Mouse (Mus musculus) frontal cortex, adult 2 months (tissue): ENCODE data around the gene Kalrn. TPM values are rescaled to one million over a fixed set of nuclear protein-coding genes. Genes with fewer than 3 reads are reported as not detected.
A peak's percentile ranks its signal among the peaks of the same experiment; 100 is the strongest.

Experiments used
- DNase-seq, 2 experiments: peaks; one replicate each; pipeline ENCODE4 v3.0.0; 2022; ENCODE audit warnings: low spot score in 1 of 2; ENCODE audit errors: extremely low spot score in 1 of 2
- polyA plus RNA-seq: library from polyadenylated mRNA; depleted of rRNA; stranded (reverse); fragments of >200 nt; gene quantifications from 2 replicates; pipeline ENCODE4 v1.2.3, GENCODE M21; 2012

Kalrn gene
- polyA plus RNA-seq, 1 experiment = 177 TPM

DNA sequence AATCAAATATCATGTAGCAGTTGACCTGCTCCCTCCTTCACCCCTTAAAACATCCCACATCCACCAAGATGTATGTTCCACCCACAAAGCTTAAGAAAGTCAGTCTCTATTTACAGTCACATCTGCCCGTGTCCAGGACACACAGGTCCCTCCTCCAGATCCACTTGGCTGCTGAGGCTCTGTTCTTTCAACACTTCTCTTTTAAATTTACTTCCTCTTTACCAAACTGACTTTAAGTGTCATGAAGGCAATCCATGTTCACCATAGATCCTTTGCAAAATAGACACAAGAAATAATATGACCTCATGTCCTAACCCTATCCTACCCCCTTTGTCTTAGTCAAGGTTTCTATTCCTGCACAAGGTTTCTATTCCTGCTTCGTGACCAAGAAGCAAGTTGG is 131.6 kb downstream of the Kalrn start:
- no peak for DNase-seq

DNA sequence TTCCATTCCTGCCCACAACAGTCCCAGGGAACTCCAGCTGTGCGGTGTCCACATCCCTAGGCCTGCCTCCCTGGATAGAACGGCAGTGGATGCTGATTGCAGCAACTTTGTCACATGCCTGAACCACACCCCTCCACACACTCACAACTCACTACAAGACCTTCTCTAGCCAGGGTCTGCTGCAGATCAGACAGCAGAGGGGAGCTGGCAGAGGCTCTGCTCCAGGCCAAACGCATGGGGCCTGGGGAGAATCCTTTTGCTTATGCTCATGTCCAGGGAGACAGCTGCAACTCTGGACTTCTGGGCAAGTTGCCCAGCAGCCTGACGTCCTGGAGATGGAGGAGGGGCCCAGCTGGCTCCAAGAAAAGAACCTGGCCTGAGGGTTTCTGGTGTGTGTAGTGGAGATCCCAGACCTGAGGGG is 132.3 kb downstream of the Kalrn start:
- peak in 1 of 2 experiments; percentile 53 for DNase-seq

DNA sequence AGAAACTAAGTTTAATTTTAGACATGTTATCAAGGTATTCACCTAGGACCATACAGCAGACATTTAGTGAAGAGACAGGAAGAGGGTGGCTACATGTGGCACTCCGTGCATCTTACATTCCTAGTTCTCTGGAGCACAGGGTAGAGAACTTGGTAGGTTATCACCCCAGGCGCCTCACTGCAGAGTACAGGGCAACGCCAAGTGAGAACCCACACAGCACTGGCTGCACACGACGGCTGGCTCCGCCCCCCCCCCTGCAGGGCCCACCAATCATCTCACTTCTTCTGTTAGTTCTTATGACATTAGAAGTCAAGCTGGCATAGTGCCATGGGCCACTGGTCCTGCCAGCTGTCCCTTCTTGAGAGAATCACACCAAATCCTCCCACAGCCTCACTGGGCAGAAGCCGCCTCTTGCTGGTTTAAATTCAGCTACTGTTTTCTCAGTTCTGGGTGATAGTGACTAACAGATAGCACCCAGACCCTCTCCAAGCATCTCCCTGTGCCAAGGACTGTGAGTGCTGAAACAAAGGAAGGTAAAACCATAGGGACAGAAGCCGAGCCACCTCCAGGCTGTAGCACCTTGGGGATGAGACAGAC is 133.2 kb downstream of the Kalrn start:
- peak; percentile 68 to 80 for DNase-seq

DNA sequence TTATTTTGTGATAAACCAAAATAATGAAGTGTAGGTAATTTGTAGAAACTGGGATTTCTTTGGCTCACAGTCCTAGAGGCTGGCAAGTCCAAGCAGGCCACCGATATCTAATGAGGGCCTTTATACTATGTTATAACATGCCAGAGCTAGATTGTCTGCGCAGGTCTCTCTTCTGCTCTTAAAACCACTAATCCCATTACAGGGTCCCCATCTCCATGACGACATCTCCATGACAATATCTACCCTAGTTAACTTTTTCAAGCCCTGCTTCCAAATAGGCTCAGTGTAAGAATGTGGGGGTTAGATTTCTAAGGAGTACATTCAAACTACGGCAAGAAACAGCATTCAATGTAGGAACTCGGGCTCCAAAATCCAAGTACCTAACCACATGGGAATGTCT is 143.2 kb downstream of the Kalrn start:
- no peak for DNase-seq

DNA sequence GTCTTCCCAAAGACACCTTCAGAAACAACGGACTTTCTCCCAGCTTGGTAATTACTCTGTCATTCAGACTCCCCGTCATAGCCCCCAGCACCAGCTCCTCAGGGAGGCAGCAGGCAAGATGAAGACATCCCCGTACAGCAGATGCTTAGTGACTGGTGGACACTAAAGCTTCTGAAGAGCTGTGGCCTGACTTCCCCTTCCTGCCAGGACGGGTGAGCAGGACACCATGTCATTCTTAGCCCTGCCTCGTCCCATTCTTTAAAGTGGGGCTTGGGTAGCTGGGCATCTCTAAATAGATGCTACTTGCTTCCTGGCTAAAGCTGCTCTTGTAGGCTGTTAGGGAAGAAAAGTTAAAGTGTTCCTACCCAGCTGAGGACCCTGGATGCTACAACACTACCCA is 145.7 kb downstream of the Kalrn start:
- DNase-seq = no peak

DNA sequence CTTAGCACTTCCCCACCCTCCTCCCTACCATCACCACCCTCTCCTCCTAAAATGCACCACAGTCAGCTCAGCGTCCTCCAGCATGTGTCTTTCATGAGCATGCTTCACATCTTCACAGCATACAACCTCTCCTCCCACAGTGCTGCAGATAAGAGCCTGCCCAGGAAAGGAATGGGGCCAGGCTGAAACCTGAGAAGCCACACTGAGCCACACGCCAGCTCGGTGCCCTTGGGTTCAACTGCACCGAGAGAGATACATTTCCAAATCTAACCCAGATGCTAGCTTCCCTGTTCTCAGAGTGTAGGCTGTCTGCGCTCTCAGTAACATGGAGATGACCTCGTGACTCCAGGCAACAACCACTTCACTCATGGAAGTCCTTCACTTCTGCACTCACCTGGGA is 151.9 kb downstream of the Kalrn start:
- DNase-seq = no peak

DNA sequence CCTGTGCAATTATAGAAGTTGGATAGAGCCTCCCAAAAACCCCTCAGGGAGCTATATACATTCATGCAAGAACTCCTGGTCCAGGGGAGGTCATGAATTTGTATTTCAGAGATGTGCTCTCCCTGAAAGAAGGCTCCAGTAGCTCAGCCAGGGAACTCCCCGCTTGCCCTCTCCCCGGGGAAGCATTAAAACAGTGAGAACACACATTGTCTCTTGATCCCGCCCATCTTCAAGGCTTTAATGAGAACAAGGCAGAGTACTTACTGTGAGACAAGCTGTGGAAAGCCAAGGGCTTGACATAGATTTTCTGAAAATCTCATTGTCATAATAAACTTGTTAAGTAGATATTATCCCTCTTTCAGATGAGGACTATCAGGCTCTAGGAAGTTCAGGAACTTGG is 155.4 kb downstream of the Kalrn start:
- no peak for DNase-seq

DNA sequence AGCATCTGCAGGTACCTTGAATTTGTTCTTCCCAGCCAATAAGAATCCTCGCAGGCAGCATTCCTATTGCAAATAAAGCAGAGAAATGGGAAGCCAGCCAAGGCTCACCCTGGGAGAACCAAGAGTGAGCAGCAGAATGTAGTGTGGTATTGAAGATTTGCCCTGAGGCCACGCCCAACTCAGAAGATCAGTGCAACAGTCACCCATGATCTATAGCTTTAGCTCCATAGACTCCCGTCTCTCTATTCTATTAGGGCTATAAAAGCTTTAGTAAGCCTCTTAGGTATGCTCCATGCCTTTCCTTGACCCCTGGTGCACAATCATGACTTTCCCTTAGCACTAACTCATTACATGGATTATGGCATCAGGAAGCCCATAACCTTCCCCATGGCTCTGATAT is 155.9 kb downstream of the Kalrn start:
- DNase-seq = no peak

DNA sequence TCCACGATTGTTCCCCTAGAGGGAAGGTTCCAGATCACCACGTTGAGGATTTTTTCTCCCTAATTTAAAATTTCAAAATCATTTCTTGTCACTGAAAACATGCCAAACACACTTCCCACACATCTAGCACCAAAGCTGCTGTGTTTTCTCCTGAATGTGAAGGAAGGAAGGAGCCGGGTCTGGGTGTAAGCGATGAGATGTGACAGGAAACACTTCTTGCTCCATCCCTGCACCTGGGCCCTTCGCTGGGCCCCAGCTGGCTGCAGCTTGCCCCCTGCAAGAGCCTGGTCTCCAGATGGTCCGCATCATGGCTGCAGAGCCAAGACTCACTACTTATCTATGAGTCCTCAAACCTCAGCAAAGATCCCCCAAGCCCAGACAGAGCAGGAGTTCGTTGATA is 158.8 kb downstream of the Kalrn start:
- peak in 1 of 2 experiments; percentile 80 for DNase-seq

DNA sequence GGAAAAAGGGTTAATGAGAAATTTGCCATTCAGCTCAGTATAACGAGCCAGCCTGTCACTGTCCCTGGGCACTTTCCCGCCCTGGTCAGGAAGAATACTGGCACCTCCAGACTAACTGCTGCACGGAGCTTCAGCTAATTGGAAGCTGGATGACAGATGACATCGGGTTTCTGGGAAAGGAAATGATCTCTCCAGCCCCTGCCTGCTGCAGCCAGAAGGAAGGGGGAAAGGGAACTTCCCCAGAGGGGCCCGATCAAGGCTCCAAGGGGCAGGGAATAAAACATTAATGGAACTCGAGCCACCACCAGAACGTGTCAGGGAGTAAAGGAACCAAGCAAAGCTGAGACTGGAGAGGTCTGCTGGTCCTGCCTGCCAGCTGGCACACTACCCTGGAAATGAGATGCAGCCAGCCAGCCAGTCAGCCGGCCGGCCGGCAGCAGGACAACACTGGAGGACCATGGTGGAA is 159.4 kb downstream of the Kalrn start:
- DNase-seq = peak in 1 of 2 experiments; percentile 53

DNA sequence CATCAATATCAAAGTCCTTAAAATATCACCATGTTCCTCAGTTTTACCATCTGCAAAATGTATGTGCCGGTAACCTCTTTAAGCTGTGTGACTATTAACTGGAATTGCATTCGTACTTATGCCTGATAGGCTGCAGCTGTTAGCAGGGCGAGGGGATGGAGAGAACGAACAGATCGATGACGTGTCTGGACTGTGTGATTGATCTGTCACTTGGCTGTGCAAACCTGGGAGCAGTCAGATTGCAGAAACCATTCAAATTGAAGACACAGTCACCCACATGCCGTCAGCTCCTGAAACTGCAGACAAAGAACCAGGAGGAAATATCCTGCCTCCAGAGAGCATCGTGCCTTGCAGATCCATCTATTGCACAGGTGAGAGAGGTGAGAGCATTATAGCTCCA is 166.3 kb downstream of the Kalrn start:
- no peak for DNase-seq

DNA sequence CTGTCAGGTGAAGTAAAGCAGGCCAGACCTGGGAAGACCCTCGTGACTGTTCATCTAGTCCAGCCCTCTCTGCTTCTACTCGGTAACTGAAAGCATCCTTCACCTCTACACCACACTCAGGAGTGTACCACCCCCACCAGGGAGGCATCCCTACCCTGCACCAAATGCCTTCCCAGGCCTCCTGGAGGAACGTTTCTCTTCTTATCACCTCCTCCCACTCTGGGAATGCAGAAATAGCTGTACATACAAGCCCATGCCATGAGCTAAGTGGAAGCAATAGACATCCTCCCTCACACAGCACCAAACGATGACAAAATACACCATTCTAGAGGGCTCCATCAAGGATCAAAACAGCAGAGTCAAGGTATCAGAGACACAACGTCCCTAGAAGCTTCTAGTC is 168.2 kb downstream of the Kalrn start:
- peak; percentile 47 to 76 for DNase-seq

DNA sequence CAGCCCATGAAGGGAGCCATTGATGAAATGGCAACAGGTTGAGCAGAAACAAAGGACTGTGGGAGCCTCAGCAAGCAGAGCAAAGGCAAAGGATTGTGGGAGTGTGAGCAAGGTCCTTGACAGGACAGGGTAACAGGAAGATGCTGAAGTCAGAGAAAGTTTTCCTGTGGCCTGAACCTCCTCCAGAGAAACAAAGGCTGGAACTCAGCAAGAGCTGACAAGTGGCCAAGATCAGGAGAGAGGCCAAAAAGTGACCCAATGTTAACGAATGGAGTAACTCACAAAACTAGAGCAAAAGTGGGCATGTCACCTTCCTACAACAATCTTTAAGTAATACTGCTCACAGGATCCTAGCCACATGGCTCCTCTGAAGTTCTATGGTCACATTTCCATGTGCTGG is 172.1 kb downstream of the Kalrn start:
- no peak for DNase-seq

DNA sequence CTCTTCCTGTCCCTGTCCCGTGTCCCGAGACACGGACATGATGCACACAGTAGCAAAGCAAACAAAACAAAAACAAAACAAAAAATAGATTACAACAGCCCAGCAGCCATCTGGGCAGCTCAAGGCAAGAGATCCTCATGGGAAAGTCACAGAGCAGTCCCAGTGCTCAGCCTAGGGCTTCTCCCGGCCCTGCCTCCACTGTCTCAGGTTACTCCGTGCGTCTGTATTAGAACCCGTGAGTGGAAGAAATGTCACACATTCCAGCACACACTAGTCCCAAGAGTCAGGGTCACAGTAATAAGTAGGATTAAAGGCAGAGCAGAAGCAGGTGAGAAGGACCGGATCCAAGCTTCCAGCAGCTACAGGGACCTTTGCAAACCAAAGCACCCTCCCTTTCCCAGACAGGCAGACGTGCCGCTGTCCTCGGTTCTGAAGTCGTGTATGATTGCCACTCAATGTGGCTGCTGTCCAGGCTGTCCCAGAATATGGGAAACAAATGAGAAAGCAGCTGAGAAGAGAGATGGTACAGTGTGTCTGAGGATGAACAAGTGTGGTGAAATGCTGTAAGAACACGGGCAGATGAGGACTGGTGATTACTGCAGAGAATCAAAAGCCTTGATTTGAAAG is 173.1 kb downstream of the Kalrn start:
- no peak for DNase-seq

DNA sequence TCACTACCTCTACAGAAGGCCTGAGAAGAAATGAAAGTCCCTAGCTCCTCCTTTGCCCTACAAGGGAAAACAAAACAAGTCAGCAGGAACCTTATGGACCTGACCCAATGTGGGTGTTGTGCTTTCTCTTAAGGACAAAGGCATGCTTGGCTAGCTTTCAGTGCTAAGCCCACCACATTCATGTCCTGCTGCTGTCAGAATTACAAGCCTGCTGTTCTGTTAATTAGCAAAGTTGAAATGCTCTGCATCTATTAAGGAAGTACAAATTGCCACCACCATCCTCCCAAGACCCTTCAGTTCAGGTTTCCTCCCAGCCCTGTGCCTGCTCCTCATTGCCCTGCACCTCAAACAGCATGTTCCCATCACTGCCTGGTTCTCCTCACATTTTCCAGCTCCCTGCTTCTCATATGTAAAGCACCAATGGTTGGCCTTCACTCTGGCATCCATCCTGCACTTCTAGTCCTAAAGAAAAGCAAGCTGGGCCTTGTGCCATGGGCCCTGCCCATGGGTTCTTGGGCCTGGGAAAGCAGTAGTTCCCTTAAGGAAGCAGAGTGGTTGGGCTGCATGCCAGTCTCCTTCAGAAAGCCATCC is 178.0 kb downstream of the Kalrn start:
- peak in 1 of 2 experiments; percentile 64 for DNase-seq

DNA sequence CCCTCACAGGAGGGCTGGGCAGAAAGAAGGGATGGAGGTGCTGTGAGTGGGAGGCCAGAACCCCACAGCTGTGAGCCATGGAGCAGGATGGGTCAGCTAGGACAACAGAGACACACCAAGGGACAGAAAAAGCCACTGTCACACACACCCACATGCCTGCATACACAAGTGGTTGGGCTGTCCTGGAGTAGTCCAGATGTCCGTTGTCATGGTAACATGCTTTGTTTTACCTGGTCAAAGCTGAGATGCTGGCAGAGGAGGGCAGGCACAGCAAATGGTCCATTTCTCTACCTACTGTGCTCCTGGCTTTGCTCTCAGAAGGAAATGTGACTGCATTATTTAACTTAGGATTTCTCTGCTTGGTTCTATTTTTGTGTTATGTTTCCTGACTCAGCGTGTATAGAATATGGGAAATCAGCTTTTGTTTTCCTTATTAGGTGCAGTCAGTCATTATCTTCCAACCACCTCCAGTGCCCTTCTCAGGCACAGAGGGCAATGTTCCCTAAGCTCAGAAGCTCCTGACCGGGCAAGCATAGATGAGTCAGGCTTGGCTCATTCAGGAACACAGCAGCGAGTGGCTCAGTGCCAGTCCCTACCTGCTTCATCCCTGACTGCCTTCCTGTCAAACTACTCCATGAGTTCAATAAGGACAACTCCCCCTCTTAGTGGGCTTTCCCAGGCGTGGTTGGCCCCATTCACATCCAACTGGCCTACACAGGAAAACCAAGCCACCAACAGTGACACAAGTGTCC is 183.6 kb downstream of the Kalrn start:
- DNase-seq = no peak

DNA sequence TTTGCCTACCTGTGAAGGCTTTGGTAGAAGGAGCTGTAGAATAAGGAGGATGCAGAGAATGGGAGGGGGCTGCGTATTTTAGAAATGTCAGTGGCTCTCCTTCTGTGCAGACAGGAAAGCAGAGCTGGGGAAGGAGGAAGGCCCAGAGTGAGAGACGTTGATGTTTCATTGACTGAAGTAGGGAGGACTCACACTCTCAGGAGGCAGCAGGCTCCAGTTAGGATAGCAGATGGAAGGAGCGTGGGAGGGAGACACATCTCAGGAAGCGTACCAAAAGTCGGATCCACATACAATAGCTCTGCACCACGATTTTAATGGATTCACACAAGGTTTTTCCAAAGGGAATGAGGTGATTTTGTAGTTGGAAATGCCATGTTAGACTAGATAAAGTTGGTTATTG is 184.5 kb downstream of the Kalrn start:
- DNase-seq = peak; percentile 62 to 87

DNA sequence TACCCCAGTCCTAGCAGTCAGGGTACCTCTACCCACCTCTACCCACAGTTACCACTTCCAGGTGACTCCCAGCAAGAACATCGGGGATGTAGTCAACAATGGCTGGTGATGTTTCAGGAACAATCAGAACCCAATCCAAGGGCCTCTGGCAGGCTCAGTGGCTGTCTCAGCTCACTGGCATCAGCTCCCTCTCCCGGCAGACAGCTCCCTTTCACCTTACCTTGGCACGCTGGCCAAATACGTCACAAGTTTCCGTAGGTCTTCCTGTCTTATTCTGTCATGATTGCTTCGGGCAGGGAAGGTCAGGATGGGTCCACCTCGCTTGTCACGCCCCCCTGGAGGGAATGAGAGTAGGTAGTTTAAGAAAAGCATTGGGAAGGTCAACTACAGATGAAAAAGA is 188.3 kb downstream of the Kalrn start:
- DNase-seq = no peak

DNA sequence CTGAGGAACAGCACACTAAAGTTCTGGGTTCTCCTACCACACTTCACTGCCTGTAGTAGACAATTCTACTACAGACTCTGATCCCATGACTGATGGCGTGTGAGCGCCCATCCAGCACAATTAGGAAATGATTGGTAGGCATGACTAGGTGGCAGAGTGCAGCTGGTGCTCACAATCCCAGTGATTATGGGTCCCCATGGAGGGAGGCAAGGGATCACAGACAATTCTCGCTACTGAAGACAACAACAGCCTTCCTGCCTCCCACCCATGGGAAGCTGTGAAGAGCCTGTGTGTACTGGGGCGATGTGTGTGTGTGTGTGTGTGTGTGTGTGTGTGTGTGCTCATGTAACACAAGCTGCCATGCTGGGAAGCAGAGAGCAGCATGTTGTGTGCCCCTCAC is 190.3 kb downstream of the Kalrn start:
- DNase-seq = no peak

DNA sequence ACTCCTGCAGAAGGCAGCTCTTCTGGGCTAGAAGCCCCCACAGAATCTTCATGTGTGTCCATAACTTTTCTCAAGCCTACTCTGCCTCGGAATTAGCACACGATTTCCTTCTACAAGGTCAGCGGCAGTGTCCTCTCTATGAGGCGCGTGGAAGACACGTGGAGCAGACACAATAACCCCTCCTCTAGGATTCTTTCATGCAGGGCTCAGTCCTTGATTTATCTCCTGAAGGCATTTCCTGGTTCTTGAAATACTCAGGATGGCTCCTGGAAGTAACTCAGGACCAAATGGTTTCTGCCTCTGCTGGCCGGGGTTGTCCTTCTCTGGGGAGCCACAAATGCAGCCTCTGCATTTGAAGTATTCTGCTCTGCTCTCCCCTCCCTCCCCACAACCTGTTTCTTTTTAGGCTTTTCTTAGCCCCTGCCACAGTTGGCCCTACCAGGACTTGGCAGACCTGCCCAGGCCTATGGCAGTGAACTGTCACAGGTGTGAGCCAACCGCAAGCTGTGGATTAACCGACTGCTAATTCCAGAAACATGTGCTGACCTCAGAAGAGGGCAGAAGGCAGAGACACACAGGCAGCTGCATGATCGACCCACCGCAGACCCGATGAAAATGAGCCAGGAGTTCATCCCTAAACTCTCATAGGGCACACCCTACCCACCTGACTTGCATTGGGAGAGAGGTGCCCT is 197.0 kb downstream of the Kalrn start:
- no peak for DNase-seq

DNA sequence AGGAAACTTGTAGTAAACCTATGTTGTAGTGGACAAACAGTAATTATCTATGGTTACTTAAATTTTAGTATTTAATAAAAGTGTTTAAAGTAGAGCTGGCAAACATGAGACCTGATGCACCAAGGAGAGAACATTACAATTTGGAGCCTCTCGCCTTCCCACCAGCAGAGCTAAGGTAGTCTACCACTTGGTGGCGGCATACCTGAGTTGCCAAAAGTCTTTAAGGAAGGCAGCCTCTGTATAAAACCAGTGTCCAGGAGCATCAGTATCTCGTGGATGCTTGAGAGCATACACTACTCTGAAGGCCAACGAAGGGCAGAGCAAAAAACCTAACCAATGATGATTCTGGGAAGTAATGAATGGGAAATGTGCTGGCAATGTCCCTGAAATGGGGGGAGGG is 199.8 kb downstream of the Kalrn start:
- DNase-seq = peak in 1 of 2 experiments; percentile 52
